Mouse (Mus musculus) small intestine, adult 10 weeks (tissue): ENCODE results near the gene Apobec4. TPM values are rescaled to one million over a fixed set of nuclear protein-coding genes. Genes with fewer than 3 reads are reported as not detected.

Experiments used
- polyA plus RNA-seq: library from polyadenylated mRNA; stranded (reverse); fragments of 350-450 nt; fragmentation: Illumina TruSeq; extraction: RNeasy Lipid Tissue Mini Kit (QIAGEN cat#74804); gene quantifications from one replicate; pipeline ENCODE4 v1.2.3, GENCODE M21; 2014; ENCODE audit warnings: low replicate concordance

The Apobec4 gene
- not detected for polyA plus RNA-seq

DNA sequence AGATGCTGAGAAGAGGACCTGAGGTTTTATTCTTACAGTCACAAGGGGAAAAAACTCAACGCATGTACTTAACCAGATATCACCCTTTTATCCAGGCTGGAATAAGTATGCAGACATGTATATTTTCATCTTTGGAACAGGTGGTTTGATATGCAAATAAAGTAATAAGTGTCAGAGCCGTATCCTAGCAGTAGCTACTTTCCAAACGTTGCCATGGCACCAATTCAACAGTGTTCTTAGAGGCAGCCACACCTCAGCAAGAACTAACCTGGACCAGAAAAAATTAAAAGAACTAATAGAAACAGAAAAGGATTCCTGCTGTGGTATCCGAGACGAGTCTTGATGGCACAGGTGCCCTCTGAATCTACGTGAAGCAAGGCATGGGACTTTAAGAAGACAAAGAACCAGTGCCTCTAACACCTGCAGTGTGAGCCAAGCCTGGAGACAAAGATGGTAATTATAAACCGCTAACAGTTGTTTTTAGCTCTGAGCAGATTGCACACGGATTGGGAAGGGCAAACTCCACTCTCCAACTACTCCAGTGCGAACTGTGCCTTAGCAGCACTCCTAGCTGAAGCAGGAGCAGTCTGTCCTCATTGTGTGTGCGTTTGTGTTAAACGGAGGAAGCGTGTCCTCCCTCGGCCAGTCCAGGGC is at the start of gene Apobec4:
Gene Apobec4, plus strand, starts transcription at position 240 of the 654 bp plus-strand sequence.

DNA sequence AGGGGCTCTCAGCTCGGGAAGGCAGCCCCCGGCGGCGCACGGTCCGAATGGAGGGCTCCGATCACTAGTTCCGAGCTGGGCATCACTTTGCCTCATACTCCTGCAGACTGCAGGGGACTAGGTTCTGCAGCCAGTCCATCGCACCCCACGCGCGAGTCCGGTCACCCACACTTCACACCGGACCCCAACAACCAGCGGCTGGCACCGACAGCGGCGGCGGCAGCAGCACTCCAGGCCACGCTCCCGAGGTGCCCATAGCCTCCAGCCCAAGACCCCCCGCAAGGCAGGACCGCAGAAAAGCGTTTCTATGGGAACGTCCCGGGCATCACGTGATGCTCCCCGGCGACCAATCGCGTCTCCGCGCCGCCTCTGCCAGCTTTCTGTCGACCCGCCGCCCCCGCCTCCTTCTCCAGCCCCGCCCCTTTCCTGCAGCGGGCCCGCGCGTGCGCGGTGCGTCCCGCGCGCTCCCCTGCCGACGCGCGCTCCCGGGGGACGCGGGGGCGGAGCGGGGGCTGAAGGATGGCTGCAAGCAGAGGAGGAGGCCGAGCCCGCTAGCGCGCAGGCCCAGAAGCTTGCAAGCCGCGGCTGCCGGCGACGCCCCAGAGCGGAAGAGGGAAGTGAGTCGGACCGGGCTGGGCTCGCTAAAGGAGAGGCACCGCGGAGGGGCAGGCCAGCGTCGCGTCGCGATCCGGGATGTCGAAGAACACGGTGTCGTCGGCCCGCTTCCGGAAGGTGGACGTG is 15.9 kb downstream of the Apobec4 start, which contains the start of the genes Rgl1 and Arpc5:
Gene Rgl1, minus strand, starts transcription at position 320 of the 741 bp plus-strand sequence.
Gene Arpc5, plus strand, starts transcription at position 511 of the 741 bp plus-strand sequence.

DNA sequence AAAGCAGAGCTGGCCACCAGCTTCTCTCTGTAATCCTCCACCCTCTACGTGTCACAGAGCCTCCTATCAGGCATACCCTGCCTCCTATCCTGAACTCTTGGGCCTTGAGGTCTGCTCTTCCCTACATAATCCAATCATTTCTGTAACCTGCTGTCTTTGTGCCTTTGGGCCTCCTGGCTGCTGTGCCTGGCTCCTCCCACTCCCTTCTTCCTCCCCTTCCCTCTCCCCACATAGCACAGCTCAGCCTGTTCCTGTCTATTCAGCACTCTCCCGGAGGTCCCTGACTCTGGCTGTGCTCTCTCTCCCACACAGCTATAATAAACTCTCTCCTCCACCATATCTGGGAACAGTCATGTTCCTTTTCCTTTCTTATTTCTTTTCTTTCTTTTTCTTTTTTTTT is 49.5 kb downstream of the Apobec4 start, which contains the start of gene Ncf2:
Gene Ncf2, plus strand, starts transcription at position 298 of the 400 bp plus-strand sequence.

Other genes with a start within 250 kb of the Apobec4 start
- gene Rgl1, start 15.8 kb downstream of the Apobec4 start, polyA plus RNA-seq: 3.7 TPM
- gene Arpc5, start 16.0 kb downstream of the Apobec4 start, polyA plus RNA-seq: 497 TPM
- gene Ncf2, start 49.6 kb downstream of the Apobec4 start, polyA plus RNA-seq: 2.2 TPM
- 25.4 TPM for gene Smg7, start 152.1 kb downstream of the Apobec4 start, polyA plus RNA-seq
- gene Nmnat2, start 204.4 kb downstream of the Apobec4 start, polyA plus RNA-seq: 0.30 TPM